Mouse (Mus musculus) forebrain, embryonic 11.5 days (tissue): ENCODE results near the gene Ttll6. TPM values are rescaled to one million over a fixed set of nuclear protein-coding genes. Genes with fewer than 3 reads are reported as not detected.

Experiments
- ATAC-seq: fragments of 200-750 bp; cut with Nextera tagmentation; replicated peaks from 2 replicates; pipeline ENCODE4 v1.8.0; 2017; ENCODE audit warnings: moderate TSS enrichment; ENCODE audit not compliant: low FRiP score
- DNase-seq: peaks from one replicate; pipeline ENCODE4 v3.0.0-alpha.2; 2017; ENCODE audit warnings: low spot score
- H3K27ac ChIP-seq: fragments of 300-500 bp; sonication (generic); 2 replicates; pipeline ENCODE4 v1.5.1; 2014; ENCODE audit warnings: low read depth, low read length
- H3K27me3 ChIP-seq: fragments of 300-500 bp; sonication (generic); 2 replicates; pipeline ENCODE4 v1.6.1; 2014; ENCODE audit warnings: mild to moderate bottlenecking, low read length, mixed read lengths; ENCODE audit not compliant: control insufficient read depth, insufficient read depth
- H3K36me3 ChIP-seq: fragments of 300-500 bp; sonication (generic); 2 replicates; pipeline ENCODE4 v1.6.1; 2014; ENCODE audit warnings: mild to moderate bottlenecking, low read length, moderate library complexity, mixed read lengths; ENCODE audit not compliant: control insufficient read depth, insufficient read depth
- H3K4me1 ChIP-seq: fragments of 300-500 bp; sonication (generic); replicated peaks from 2 replicates; pipeline ENCODE4 v1.6.1; 2014; ENCODE audit warnings: low read length, mixed read lengths; ENCODE audit not compliant: control insufficient read depth, insufficient read depth
- H3K4me2 ChIP-seq: fragments of 300-500 bp; sonication (generic); 2 replicates; pipeline ENCODE4 v1.6.1; 2014; ENCODE audit warnings: low read depth, mild to moderate bottlenecking, low read length, moderate library complexity, mixed read lengths; ENCODE audit not compliant: severe bottlenecking
- H3K4me3 ChIP-seq: fragments of 300-500 bp; sonication (generic); 2 replicates; pipeline ENCODE4 v1.5.1; 2014; ENCODE audit warnings: low read depth, low read length
- H3K9ac ChIP-seq: fragments of 300-500 bp; sonication (generic); 2 replicates; pipeline ENCODE4 v1.6.1; 2014; ENCODE audit warnings: low read length
- H3K9me3 ChIP-seq: fragments of 300-500 bp; sonication (generic); 2 replicates; pipeline ENCODE4 v1.6.1; 2016; ENCODE audit warnings: low read length, mixed read lengths; ENCODE audit not compliant: control insufficient read depth
- WGBS: fragments of 180-500 bp; shearing (Covaris S2); extraction: QIAGEN DNeasy Blood & Tissue Kit; methylation state at CpG from one replicate; pipeline ENCODE4 v1.1.7; 2014; 5-methylcytosine and 5-hydroxymethylcytosine counted together
- polyA plus RNA-seq: library from polyadenylated mRNA; unstranded; fragments of >200 nt; fragmentation: Nextera tagmentation; extraction: Ambion mirVana; gene quantifications from 2 replicates; pipeline ENCODE4 v1.2.1, GENCODE M21; 2014

Gene Ttll6
- polyA plus RNA-seq, 1 experiment from 2014 or later: not detected

DNA sequence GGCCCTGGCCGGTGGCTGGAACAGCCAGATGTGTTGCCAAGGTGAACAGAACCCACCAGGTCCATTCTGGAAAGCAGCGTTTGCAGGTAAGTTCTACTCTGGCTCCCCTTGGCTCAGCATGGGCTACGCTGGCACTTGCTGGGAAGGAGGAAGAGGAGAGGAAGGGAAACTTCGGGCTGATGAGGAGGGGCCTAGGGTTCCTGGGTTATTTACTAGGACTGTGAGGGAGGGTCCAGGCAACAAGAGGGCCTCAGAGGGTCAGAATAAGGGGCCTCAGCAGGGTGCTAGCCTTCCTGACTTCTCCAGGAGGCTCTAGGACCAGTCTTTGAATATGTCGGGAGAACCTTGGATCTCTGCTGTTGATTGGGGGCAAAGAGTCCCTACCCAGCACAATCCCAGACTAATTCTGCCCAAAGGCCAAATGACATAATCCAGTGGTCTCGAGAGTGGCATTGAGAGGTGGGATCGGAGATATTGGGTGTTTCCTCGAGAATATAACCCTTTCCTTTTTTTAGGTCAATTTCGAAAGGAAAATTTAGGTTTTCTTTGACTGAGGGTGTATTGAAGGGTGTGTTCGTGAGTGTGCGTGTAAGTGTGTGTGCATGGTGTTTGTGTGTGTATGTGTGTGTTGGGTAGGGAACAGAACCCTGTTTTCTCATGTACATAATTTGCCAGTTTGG lies 61.5 kb downstream of the Ttll6 start:
- no peaks in the 10 kb centered on the region for H3K9me3 ChIP-seq
- H3K4me1 ChIP-seq: 0 out of 2 replicates have a peak, but pooled peaks cover 3% of the 10 kb centered on the region
- no peak overlapping the region for H3K4me2 ChIP-seq
- ATAC-seq: no peak
- no peak for DNase-seq
- H3K27me3 ChIP-seq: peaks cover 100% of the 10 kb centered on the region
- H3K4me3 ChIP-seq: no peak overlapping the region
- no peaks in the 10 kb centered on the region for H3K36me3 ChIP-seq
- no peak overlapping the region for H3K27ac ChIP-seq
- H3K9ac ChIP-seq: no peak overlapping the region
- WGBS: 9% methylated on average over 11 of the region's 11 CpGs

- H3K36me3 ChIP-seq: no peaks in the 10 kb centered on the region
- peaks cover 100% of the 10 kb centered on the region for H3K27me3 ChIP-seq
- no peaks in the 10 kb centered on the region for H3K9me3 ChIP-seq
- H3K4me2 ChIP-seq: no peak overlapping the region
- H3K9ac ChIP-seq: no peak overlapping the region
- ATAC-seq: no peak
- no peak overlapping the region for H3K27ac ChIP-seq
- H3K4me1 ChIP-seq: 0 out of 2 replicates have a peak, but pooled peaks cover 2% of the 10 kb centered on the region
- DNase-seq: no peak
- H3K4me3 ChIP-seq: no peak overlapping the region
- WGBS: under 1% methylated on average over 20 of the region's 20 CpGs
Measured at GRCm38 (mm10) chr11:96195769-96196280, 62.2 kb downstream of the Ttll6 start.

DNA sequence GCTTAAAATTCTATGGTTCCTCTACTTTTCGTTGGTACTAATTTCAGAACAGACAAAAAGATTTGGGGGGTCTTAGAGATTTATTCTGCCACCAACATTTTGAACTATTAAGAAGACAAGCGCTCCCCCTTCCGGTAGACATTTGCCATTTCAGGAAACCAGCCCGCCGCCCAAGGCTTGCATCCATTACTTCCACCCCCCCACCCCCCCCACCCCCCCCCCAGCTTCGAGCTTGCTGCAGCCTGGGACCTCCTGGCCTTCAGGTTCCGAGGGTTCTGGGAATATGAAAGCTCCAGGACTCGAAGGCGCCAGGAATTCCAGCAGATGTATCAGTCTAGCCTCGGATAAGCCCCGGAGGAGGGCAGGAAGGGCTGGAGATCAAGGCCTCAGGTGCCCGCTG lies 65.1 kb downstream of the Ttll6 start:
- peaks cover 100% of the 10 kb centered on the region for H3K27me3 ChIP-seq
- no peak overlapping the region for H3K4me3 ChIP-seq
- no peaks in the 10 kb centered on the region for H3K36me3 ChIP-seq
- H3K4me2 ChIP-seq: no peak overlapping the region
- no peaks in the 10 kb centered on the region for H3K9me3 ChIP-seq
- H3K9ac ChIP-seq: no peak overlapping the region
- 2% methylated on average over 12 of the region's 12 CpGs for WGBS
- ATAC-seq: no peak
- 0 out of 2 replicates have a peak, but pooled peaks cover 2% of the 10 kb centered on the region for H3K4me1 ChIP-seq
- DNase-seq: no peak
- no peak overlapping the region for H3K27ac ChIP-seq

DNA sequence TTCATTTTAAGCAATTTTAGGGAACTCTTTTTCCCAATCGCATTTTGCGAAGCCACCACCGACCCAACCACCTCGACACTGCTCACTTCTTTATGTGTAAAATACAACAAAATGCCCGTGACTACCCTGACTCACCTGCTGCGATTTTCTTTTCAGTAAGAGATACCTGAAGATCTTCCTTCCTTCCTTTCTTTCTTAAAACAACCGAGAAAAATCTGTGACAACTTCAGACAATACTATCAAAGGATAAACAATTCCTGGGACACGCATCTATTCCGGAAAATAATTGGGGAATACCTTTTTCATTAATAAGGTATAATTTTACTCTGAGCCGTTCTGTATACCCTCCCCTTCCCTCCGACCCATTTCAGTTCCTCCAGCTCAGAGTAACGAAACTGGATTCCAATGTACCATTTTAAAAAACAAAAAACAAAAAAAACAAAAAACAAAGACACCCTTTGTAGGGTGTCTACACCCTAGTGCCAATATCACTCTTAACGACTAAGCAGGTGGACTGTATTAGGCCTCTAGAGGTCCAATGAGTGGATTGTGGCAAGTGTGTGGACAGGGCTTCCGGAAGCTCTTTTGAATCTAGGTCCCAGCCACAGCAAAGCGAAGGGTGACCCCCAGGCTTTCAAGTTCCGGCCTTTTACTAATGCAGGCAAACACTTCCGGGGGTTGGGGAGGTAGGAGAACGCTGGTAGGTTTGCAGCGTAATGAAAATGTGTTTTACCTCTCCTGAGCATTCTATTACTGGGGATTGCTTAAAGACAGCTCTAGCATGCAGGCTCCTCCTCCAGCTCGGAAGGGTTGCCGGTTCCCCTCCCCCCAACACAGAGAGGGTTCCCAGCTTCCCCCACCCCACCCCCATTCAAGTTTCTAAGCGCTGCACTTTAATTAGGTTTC lies 65.8 kb downstream of the Ttll6 start:
- Histone ChIP-seq H3K4me1 (no peaks in the 10 kb centered on the region), H3K27me3 (peaks cover 100% of the 10 kb centered on the region), H3K4me2 (no peak overlapping the region), H3K4me3 (no peak overlapping the region), H3K9me3 (no peaks in the 10 kb centered on the region), H3K36me3 (no peaks in the 10 kb centered on the region), H3K27ac (no peak overlapping the region), H3K9ac (no peak overlapping the region)
- no peak for DNase-seq
- 2% methylated on average over 22 of the region's 22 CpGs for WGBS
- ATAC-seq: no peak

DNA sequence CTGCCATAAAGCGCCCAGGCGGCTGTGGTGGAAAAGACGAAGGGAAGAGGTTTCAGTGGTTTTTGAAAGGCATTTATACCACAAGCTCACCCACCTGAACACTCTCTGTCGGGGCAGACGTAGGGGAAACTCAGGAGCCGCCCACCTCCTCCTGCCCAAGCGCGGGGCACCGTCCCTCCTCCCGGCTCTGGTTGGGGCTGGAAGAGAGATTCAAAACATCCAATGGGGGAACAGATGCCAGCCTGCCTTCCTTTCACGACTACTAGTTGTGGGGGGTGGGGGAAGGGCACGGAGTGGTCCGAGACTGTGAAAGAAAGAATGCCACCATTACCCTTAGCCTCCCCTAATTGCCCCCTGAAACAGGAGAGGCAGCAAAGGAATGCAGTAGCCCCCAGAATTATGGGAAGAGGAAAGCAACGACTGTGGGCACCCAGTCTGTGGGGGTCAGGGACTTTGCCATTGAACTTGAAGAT lies 66.6 kb downstream of the Ttll6 start:
- ATAC-seq (no peak), DNase-seq (no peak)
- Histone ChIP-seq H3K27ac (no peak overlapping the region), H3K36me3 (no peaks in the 10 kb centered on the region), H3K4me3 (no peak overlapping the region), H3K4me2 (no peak overlapping the region), H3K9me3 (no peaks in the 10 kb centered on the region), H3K4me1 (no peaks in the 10 kb centered on the region), H3K9ac (no peak overlapping the region), H3K27me3 (peaks cover 100% of the 10 kb centered on the region)
- WGBS: 1% methylated on average over 14 of the region's 14 CpGs

DNA sequence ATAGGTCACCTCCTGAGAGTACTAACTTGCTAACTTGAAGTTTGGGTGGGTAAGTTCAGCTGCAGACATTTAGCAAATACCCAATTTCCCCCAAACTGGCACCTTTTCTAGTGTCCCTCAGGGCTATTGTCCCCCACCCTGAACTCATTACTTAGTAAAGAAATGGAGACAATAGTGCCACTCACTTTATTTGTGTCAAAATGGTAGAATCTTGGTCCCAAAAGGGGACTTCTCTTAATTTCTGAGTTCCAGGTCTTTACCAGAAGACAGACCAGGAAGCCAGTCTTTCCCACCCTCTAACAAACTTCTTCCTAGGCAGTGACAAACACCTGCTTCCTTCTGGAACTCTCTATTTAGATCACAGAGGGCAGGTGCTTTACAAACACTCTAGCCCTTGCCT lies 68.2 kb downstream of the Ttll6 start:
- DNase-seq (no peak), ATAC-seq (no peak)
- H3K9ac ChIP-seq: no peak overlapping the region
- peaks cover 99% of the 10 kb centered on the region for H3K27me3 ChIP-seq
- H3K4me2 ChIP-seq: no peak overlapping the region
- H3K36me3 ChIP-seq: no peaks in the 10 kb centered on the region
- H3K9me3 ChIP-seq: no peaks in the 10 kb centered on the region
- H3K4me3 ChIP-seq: no peak overlapping the region
- H3K4me1 ChIP-seq: no peaks in the 10 kb centered on the region
- H3K27ac ChIP-seq: no peak overlapping the region

DNA sequence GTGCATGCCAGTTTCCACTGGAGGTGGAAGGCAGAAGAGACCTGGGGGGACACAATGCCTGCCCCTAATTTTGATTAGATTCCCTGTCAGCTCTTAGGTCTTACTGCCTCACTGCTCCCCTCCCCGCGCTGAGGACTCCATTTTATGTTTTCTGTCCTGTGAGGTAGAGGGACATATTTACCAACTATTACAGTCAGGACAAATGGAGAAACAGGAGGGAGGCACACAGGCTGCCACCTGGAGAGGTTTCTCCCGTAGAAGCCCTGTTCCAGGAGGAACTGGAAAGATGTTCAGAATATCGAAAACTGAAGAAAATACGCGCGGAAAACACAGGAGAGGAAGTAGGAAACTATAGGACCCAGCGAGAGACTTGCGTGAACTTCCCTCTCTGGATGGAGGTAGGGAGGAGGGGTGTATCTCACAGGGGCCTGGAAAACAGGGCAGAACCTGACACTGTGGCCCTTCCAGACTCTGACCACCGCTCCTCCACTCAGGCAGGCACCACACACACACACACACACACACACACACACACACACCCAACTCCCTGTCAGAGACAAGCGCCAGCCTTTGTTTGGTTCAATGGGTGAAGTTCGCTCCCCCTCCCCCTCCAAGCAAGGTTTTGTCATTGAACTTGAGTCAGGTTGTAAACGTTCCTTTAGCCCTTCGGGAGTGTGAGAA lies 69.0 kb downstream of the Ttll6 start:
- no peak for ATAC-seq
- Histone ChIP-seq H3K4me1 (no peaks in the 10 kb centered on the region), H3K27ac (no peak overlapping the region), H3K9ac (no peak overlapping the region), H3K36me3 (no peaks in the 10 kb centered on the region), H3K4me2 (no peak overlapping the region), H3K4me3 (no peak overlapping the region), H3K9me3 (no peaks in the 10 kb centered on the region), H3K27me3 (peaks cover 99% of the 10 kb centered on the region)
- 1% methylated on average over 14 of the region's 14 CpGs for WGBS
- peak; percentile 59 for DNase-seq

DNA sequence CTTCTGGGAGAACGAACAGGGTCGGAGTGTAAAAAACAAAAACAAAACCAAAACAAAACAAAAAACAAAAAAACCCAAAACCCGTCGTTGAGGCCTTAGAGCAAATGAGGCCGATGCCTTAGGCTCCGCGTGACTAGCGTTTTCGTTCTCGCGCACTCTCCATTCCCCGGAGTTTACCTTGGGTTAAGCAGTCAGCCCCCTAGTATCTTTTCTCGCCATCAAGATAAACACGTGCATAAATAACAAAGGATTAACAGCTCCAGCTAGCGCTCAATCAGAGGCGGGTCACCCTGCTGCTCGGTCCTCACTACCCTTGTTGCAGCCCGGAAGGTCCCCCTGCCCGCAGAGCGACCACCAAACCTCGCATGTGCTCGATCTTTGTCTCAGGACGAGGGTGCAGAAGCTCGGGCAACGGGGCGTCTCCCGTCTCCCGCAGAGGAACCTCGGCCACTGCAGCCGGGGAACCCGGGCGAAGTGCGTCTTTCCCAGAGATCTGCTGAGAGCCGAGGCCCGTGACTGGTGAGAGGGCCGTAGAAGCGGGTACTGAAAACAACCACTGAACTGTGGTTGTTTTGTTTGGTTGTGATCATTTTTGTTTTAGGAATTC lies 69.7 kb downstream of the Ttll6 start:
- H3K4me2 ChIP-seq: no peak overlapping the region
- DNase-seq (peak; percentile 58), ATAC-seq (no peak)
- under 1% methylated on average over 37 of the region's 37 CpGs for WGBS
- no peaks in the 10 kb centered on the region for H3K9me3 ChIP-seq
- H3K27ac ChIP-seq: no peak overlapping the region
- no peaks in the 10 kb centered on the region for H3K36me3 ChIP-seq
- H3K4me3 ChIP-seq: no peak overlapping the region
- no peaks in the 10 kb centered on the region for H3K4me1 ChIP-seq
- H3K9ac ChIP-seq: no peak overlapping the region
- peaks cover 98% of the 10 kb centered on the region for H3K27me3 ChIP-seq
